Mouse (Mus musculus) E14TG2a.4 (cell line): Measurements from ENCODE around the gene March5.

ENCODE experiments used
- CTCF ChIP-seq: conservative IDR thresholded peaks from 2 replicates; pipeline ENCODE4 v1.5.1; 2014; ENCODE audit warnings: low read length
- NANOG ChIP-seq: IDR thresholded peaks from 2 replicates; pipeline ENCODE4 v1.6.1; 2014; ENCODE audit warnings: borderline replicate concordance, low read length, mixed read lengths
- POU5F1 ChIP-seq: IDR thresholded peaks from 2 replicates; pipeline ENCODE4 v1.6.1; 2014; ENCODE audit warnings: low read length, borderline replicate concordance

DNA sequence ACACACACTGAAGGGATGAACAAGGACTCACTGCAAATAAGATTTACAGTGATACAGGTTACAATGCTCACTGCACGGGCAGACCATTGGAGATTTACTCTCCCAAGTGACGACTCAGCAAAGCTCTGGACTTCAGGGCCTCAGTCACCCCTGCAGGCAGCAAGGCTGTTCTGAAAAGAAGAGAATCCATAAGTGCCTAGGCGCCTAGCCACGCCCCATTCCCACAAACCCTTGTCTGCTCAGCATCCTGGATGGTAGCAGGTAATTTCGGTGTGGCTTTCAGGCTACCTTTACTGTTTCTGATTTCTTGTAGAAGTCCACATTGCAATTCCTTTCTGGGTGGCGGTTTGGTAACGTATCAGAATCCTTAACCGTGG lies 56.2 kb downstream of the March5 start:
- TF ChIP-seq CTCF (no peak), POU5F1 (no peak), NANOG (no peak)
